1 mouse cellular context compared by ENCODE assay signal in the genomic region with DNA sequence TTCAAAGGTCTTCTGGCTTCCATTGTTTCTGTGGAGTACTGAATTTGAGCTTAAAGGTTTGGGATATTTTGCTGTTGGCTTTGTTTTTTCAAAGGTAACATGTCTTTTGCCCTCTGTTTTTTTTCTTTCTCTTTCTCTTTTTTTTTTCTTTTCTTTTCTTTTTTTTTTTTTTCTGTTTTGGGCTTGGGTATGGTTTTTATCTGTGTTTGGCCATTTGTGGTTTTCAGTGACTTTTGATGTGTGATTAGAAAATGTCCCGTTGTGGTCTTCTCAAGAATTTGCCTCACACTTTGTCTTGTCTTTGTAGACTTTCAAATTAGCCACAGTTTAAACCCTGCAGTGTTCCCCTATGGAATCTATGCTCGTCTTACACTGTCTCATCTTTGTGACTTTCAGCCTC.
TF ChIP-seq lines count a peak whose summit lies in the region.

No protein-coding gene starts in this region.

TF ChIP-seq in MEL, 35 proteins besides CTCF, POLR2A, EP300 and RAD21 (continued from another document):
- peak; percentile 70 for TF ChIP-seq GATA1 (IDR thresholded peaks at IDR 0.05; ENCODE audit: low read depth, low read length)
- no peak for TF ChIP-seq ELF1 (IDR thresholded peaks at IDR 0.05; ENCODE audit: low read depth, low read length)
- TF ChIP-seq ZC3H11A (IDR thresholded peaks at IDR 0.05; ENCODE audit: low read depth, low read length), result no peak
- no peak for TF ChIP-seq UBTF (IDR thresholded peaks at IDR 0.05; ENCODE audit: borderline replicate concordance, insufficient read depth, low read depth, low read length)
- TF ChIP-seq TCF12 (IDR thresholded peaks at IDR 0.05; ENCODE audit: low read depth, low read length), result peak; percentile 64
- peak; percentile 57; the same call in 1 of the 2 replicates for TF ChIP-seq RCOR1 (IDR thresholded peaks at IDR 0.05; ENCODE audit: low read depth, low read length)
- TF ChIP-seq CHD1 (IDR thresholded peaks at IDR 0.05; ENCODE audit: low read depth, low read length), result no peak
- peak; percentile 20; the same call in 1 of the 2 replicates for TF ChIP-seq BHLHE40 (IDR thresholded peaks at IDR 0.05; ENCODE audit: borderline replicate concordance, low read depth, low read length)
- no peak for TF ChIP-seq MYC (IDR thresholded peaks at IDR 0.05; ENCODE audit: low read depth, low read length)
- TF ChIP-seq SMC3 (IDR thresholded peaks at IDR 0.05; ENCODE audit: low read depth, low read length), result no peak
- no peak for TF ChIP-seq NRF1 (IDR thresholded peaks at IDR 0.05; ENCODE audit: insufficient read depth, low read depth, low read length, poor library complexity, severe bottlenecking)
- TF ChIP-seq ZKSCAN1 (IDR thresholded peaks at IDR 0.05; ENCODE audit: low read depth, low read length), result no peak
- no peak for TF ChIP-seq MAZ (IDR thresholded peaks at IDR 0.05; ENCODE audit: low read depth, low read length)
- TF ChIP-seq MXI1 (IDR thresholded peaks at IDR 0.05; ENCODE audit: low read depth, low read length), result no peak
- no peak for TF ChIP-seq NELFE (IDR thresholded peaks at IDR 0.05; ENCODE audit: low read depth, low read length)
- TF ChIP-seq MAFK (IDR thresholded peaks at IDR 0.05; ENCODE audit: borderline replicate concordance, low read depth, low read length), result no peak
- TF ChIP-seq TBP (IDR thresholded peaks at IDR 0.05; ENCODE audit: low read depth, low read length), result no peak
- TF ChIP-seq CHD2 (IDR thresholded peaks at IDR 0.05; ENCODE audit: low read length), result no peak
- no peak for TF ChIP-seq E2F4 (IDR thresholded peaks at IDR 0.05; ENCODE audit: borderline replicate concordance, low read depth, low read length)
- no peak for TF ChIP-seq MAX (IDR thresholded peaks at IDR 0.05; ENCODE audit: low read length)
- no peak for TF ChIP-seq TAL1 (IDR thresholded peaks at IDR 0.05; ENCODE audit: low read length)
- TF ChIP-seq POLR2AphosphoS2 (IDR thresholded peaks at IDR 0.05; ENCODE audit: low read length), result no peak
- TF ChIP-seq POLR2AphosphoS5 (IDR thresholded peaks at IDR 0.05; ENCODE audit: borderline replicate concordance, low read depth, low read length), result no peak
- no peak for TF ChIP-seq USF1 (IDR thresholded peaks at IDR 0.05; ENCODE audit: low read depth, low read length)
- TF ChIP-seq USF2 (IDR thresholded peaks at IDR 0.05; ENCODE audit: borderline replicate concordance in 1 of 2, insufficient read depth in 1 of 2, low read depth in 1 of 2, low read length in 2 of 2), result no peak
- TF ChIP-seq MYB (IDR thresholded peaks at IDR 0.05; ENCODE audit: low read depth, low read length), result no peak
- TF ChIP-seq ETS1 (IDR thresholded peaks at IDR 0.05; ENCODE audit: low read depth, low read length), result peak; percentile 66; the same call in 1 of the 2 replicates
- no peak for TF ChIP-seq MEF2A (IDR thresholded peaks at IDR 0.05; ENCODE audit: extremely low read depth, insufficient replicate concordance, low read depth, low read length, poor library complexity, severe bottlenecking)
- no peak for TF ChIP-seq KAT2A (conservative IDR thresholded peaks at IDR 0.05; ENCODE audit: low read depth, low read length)
- no peak for TF ChIP-seq HCFC1 (IDR thresholded peaks at IDR 0.05; ENCODE audit: low read depth, low read length)
- peak; percentile 96 for TF ChIP-seq ZNF384 (IDR thresholded peaks at IDR 0.05; ENCODE audit: low read depth, low read length)
- TF ChIP-seq SIN3A (IDR thresholded peaks at IDR 0.05; ENCODE audit: low read length), result 0 out of 2 replicates have a peak, but pooled peaks have one; percentile 26
